Mouse (Mus musculus) testis, adult 2 months (tissue): ENCODE data around the gene Supt20.

Experiments used
- CTCF ChIP-seq: fragments of 200-500 bp; IDR thresholded peaks from 2 replicates; pipeline ENCODE4 v1.5.1; 2012; ENCODE audit warnings: low read depth, mild to moderate bottlenecking, inconsistent platforms, low read length, moderate library complexity; ENCODE audit not compliant: control insufficient read depth, insufficient read depth, insufficient replicate concordance
- POLR2A ChIP-seq: fragments of 200-500 bp; IDR thresholded peaks from 2 replicates; pipeline ENCODE4 v1.6.1; 2012; ENCODE audit warnings: low read depth, mild to moderate bottlenecking, inconsistent platforms, low read length, moderate library complexity; ENCODE audit not compliant: control insufficient read depth

GRCm38 (mm10) chr3:54753411-54753810, 60.8 kb downstream of the Supt20 start:
- TF ChIP-seq POLR2A = no peak
- TF ChIP-seq CTCF = no peak
